Mouse (Mus musculus) liver, embryonic 13.5 days (tissue): ENCODE data around the gene Adcyap1r1. TPM values are rescaled to one million over a fixed set of nuclear protein-coding genes. Genes with fewer than 3 reads are reported as not detected.
A peak's percentile ranks its signal among the peaks of the same experiment; 100 is the strongest.

Experiments used
- ATAC-seq: fragments of 200-750 bp; cut with Nextera tagmentation; 2 replicates; pipeline ENCODE4 v1.8.0; 2017; ENCODE audit warnings: low read depth, mild to moderate bottlenecking, moderate number of reproducible peaks, moderate library complexity
- DNase-seq: peaks from one replicate; pipeline ENCODE4 v3.0.0; 2022
- H3K27ac ChIP-seq: fragments of 300-500 bp; sonication (generic); 2 replicates; pipeline ENCODE4 v1.5.1; 2015; ENCODE audit warnings: moderate library complexity, mild to moderate bottlenecking, inconsistent platforms
- H3K27me3 ChIP-seq: fragments of 300-500 bp; sonication (generic); 2 replicates; pipeline ENCODE4 v1.6.1; 2015; ENCODE audit warnings: mild to moderate bottlenecking, inconsistent platforms
- H3K36me3 ChIP-seq: fragments of 300-500 bp; sonication (generic); 2 replicates; pipeline ENCODE4 v1.6.1; 2015; ENCODE audit warnings: mild to moderate bottlenecking, inconsistent platforms
- H3K4me1 ChIP-seq: fragments of 300-500 bp; sonication (generic); replicated peaks from 2 replicates; pipeline ENCODE4 v1.6.1; 2015; ENCODE audit warnings: inconsistent platforms
- H3K4me2 ChIP-seq: fragments of 300-500 bp; sonication (generic); 2 replicates; pipeline ENCODE4 v1.6.1; 2015; ENCODE audit warnings: inconsistent platforms, mild to moderate bottlenecking, moderate library complexity
- H3K4me3 ChIP-seq: fragments of 300-500 bp; sonication (generic); replicated peaks from 2 replicates; pipeline ENCODE4 v1.5.1; 2015; ENCODE audit warnings: mild to moderate bottlenecking, inconsistent platforms
- H3K9ac ChIP-seq: fragments of 300-500 bp; sonication (generic); 2 replicates; pipeline ENCODE4 v1.6.1; 2015; ENCODE audit warnings: mild to moderate bottlenecking, inconsistent platforms
- H3K9me3 ChIP-seq: fragments of 300-500 bp; sonication (generic); replicated peaks from 2 replicates; pipeline ENCODE4 v1.6.1; 2016; ENCODE audit warnings: inconsistent platforms
- WGBS: fragments of 180-500 bp; shearing (Covaris S2); methylation state at CpG from one replicate; pipeline ENCODE4 v1.1.7; 2015; ENCODE audit not compliant: insufficient replicate concordance; 5-methylcytosine and 5-hydroxymethylcytosine counted together
- polyA plus RNA-seq: library from polyadenylated mRNA; unstranded; fragments of >200 nt; fragmentation: Nextera tagmentation; extraction: Ambion mirVana; gene quantifications from 2 replicates; pipeline ENCODE4 v1.2.1, GENCODE M21; 2015

The Adcyap1r1 gene
- polyA plus RNA-seq: 0.12 and 0.15 TPM in 2 replicates

- Histone ChIP-seq H3K27me3 (peaks cover 69% of the 10 kb centered on the region), H3K27ac (no peak within 1 kb of the TSS), H3K9ac (no peak within 1 kb of the TSS), H3K4me1 (no peaks in the 10 kb centered on the region), H3K36me3 (no peaks in the 10 kb centered on the region), H3K4me3 (peak within 1 kb of the TSS; percentile 28), H3K4me2 (peak within 1 kb of the TSS; percentile 41), H3K9me3 (no peaks in the 10 kb centered on the region)
- ATAC-seq (no peak), DNase-seq (no peak)
- WGBS: 1% methylated on average over 58 of the region's 58 CpGs
Observed at GRCm38 (mm10) chr6:55451771-55452371, at the start of gene Adcyap1r1. TSS of gene Adcyap1r1 (plus strand) at chr6:55451978.

DNA sequence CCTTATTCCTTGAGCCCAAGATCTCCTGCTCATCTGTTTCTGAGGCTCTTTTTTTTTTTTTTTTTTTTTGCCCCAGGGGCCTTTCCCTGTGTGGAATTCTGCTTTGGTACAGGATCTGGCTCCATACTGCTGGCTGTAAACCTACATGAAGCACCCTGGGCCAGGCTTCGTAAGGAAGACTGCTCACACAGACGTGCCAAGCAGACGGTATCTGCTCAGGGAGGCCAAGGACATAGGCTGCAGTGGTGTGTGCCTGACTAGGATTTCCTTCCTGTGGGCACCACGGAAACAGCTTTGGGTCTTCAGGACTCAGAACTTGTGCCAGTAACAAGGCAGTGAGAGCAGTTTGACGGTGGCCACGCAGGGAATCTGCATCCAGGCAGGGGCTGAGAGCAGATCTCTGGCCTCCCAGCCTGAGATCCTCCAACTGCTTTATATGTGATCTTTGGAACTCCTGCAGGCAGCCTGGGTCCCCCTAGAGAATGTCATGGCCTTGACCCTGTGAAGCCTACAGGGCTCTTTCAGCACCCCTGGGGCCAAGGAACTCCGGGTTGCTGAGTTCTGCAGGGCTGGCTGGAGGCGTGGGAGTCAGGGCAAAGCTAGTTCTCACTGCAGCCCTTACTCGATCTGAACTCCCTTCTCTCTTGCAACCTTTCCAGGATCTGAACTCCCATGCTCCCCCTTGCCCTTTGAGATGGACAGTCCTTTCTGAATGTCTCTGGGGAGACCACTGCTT lies 49.6 kb upstream of the Adcyap1r1 start:
- Histone ChIP-seq H3K9ac (no peak overlapping the region), H3K36me3 (no peaks in the 10 kb centered on the region), H3K9me3 (no peaks in the 10 kb centered on the region), H3K4me2 (no peak overlapping the region), H3K4me3 (no peak overlapping the region), H3K4me1 (no peaks in the 10 kb centered on the region), H3K27ac (no peak overlapping the region), H3K27me3 (peaks cover 1% of the 10 kb centered on the region; the same call in 1 of the 2 replicates)
- 49% methylated on average over 9 of the region's 9 CpGs for WGBS
- DNase-seq (no peak), ATAC-seq (no peak)

- H3K4me2 ChIP-seq: no peak overlapping the region
- no peaks in the 10 kb centered on the region for H3K36me3 ChIP-seq
- no peaks in the 10 kb centered on the region for H3K4me1 ChIP-seq
- H3K27me3 ChIP-seq: no peaks in the 10 kb centered on the region
- ATAC-seq: no peak
- 49% methylated on average over 9 of the region's 9 CpGs for whole genome bisulfite sequencing
- no peak overlapping the region for H3K9ac ChIP-seq
- no peak overlapping the region for H3K4me3 ChIP-seq
- no peak overlapping the region for H3K27ac ChIP-seq
- no peak for DNase-seq
- no peaks in the 10 kb centered on the region for H3K9me3 ChIP-seq
Observed at GRCm38 (mm10) chr6:55403411-55404309, 48.1 kb upstream of the Adcyap1r1 start.

- Histone ChIP-seq H3K4me3 (no peak overlapping the region), H3K4me1 (no peaks in the 10 kb centered on the region), H3K27me3 (no peaks in the 10 kb centered on the region), H3K36me3 (no peaks in the 10 kb centered on the region), H3K27ac (no peak overlapping the region), H3K9me3 (no peaks in the 10 kb centered on the region), H3K4me2 (no peak overlapping the region), H3K9ac (no peak overlapping the region)
- WGBS: 56% methylated on average over 5 of the region's 5 CpGs
- ATAC-seq: no peak
- no peak for DNase-seq
Observed at GRCm38 (mm10) chr6:55404421-55404990, 47.3 kb upstream of the Adcyap1r1 start.

DNA sequence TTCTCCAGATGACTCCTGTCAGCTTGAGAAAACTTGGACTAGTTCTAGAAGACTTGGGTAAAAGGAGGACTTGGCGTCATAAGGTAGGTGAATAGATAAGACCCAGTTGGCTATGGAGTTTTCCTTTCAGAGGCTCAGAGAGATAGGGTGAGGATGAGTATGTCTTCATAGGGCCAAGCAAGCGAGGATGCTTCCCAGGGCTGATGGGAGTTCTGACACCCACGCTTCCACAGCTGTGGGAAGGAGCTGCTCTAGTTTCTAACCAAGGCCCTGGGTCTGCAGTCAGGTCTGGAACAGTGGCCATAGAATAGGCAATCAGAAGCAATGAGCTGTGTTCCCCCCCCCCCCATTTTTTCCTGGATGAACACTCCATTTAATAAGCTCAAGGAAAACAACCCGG lies 44.4 kb upstream of the Adcyap1r1 start:
- H3K4me1 ChIP-seq: no peaks in the 10 kb centered on the region
- no peak overlapping the region for H3K4me2 ChIP-seq
- no peaks in the 10 kb centered on the region for H3K9me3 ChIP-seq
- DNase-seq (no peak), ATAC-seq (no peak)
- H3K27me3 ChIP-seq: no peaks in the 10 kb centered on the region
- H3K4me3 ChIP-seq: no peak overlapping the region
- H3K9ac ChIP-seq: no peak overlapping the region
- no peak overlapping the region for H3K27ac ChIP-seq
- WGBS: 63% methylated on average over 4 of the region's 4 CpGs
- H3K36me3 ChIP-seq: no peaks in the 10 kb centered on the region

GRCm38 (mm10) chr6:55410119-55410775 lies 41.5 kb upstream of the Adcyap1r1 start:
- Histone ChIP-seq H3K9ac (no peak overlapping the region), H3K4me3 (no peak overlapping the region), H3K27me3 (0 out of 2 replicates have a peak, but pooled peaks cover 5% of the 10 kb centered on the region), H3K36me3 (no peaks in the 10 kb centered on the region), H3K9me3 (no peaks in the 10 kb centered on the region), H3K4me2 (no peak overlapping the region), H3K4me1 (no peaks in the 10 kb centered on the region), H3K27ac (no peak overlapping the region)
- DNase-seq: no peak
- 24% methylated on average over 7 of the region's 7 CpGs for WGBS
- ATAC-seq: no peak

- 62% methylated on average over 5 of the region's 5 CpGs for WGBS
- Histone ChIP-seq H3K27ac (no peak overlapping the region), H3K27me3 (0 out of 2 replicates have a peak, but pooled peaks cover 5% of the 10 kb centered on the region), H3K4me3 (no peak overlapping the region), H3K36me3 (no peaks in the 10 kb centered on the region), H3K9ac (no peak overlapping the region), H3K9me3 (no peaks in the 10 kb centered on the region), H3K4me2 (no peak overlapping the region), H3K4me1 (no peaks in the 10 kb centered on the region)
- no peak for DNase-seq
- no peak for ATAC-seq
Observed at GRCm38 (mm10) chr6:55410977-55411376, 40.8 kb upstream of the Adcyap1r1 start.

- WGBS: 69% methylated on average over 5 of the region's 5 CpGs
- H3K4me1 ChIP-seq: no peaks in the 10 kb centered on the region
- no peak overlapping the region for H3K9ac ChIP-seq
- no peak overlapping the region for H3K4me2 ChIP-seq
- H3K9me3 ChIP-seq: no peaks in the 10 kb centered on the region
- no peak overlapping the region for H3K4me3 ChIP-seq
- no peak for DNase-seq
- H3K27me3 ChIP-seq: 0 out of 2 replicates have a peak, but pooled peaks cover 5% of the 10 kb centered on the region
- H3K36me3 ChIP-seq: no peaks in the 10 kb centered on the region
- no peak overlapping the region for H3K27ac ChIP-seq
- ATAC-seq: no peak
Observed at GRCm38 (mm10) chr6:55416202-55416601, 35.6 kb upstream of the Adcyap1r1 start.

GRCm38 (mm10) chr6:55418746-55419410 lies 32.9 kb upstream of the Adcyap1r1 start:
- 21% methylated on average over 2 of the region's 2 CpGs for WGBS
- no peak for ATAC-seq

GRCm38 (mm10) chr6:55420411-55420810 lies 31.4 kb upstream of the Adcyap1r1 start:
- no peak overlapping the region for H3K27ac ChIP-seq
- H3K4me2 ChIP-seq: no peak overlapping the region

More at GRCm38 (mm10) chr6:55418746-55419410, 32.9 kb upstream of the Adcyap1r1 start:
- no peak for DNase-seq
- H3K4me3 ChIP-seq: no peak overlapping the region
- H3K36me3 ChIP-seq: no peaks in the 10 kb centered on the region
- H3K9me3 ChIP-seq: no peaks in the 10 kb centered on the region
- H3K27ac ChIP-seq: no peak overlapping the region
- no peak overlapping the region for H3K4me2 ChIP-seq
- H3K27me3 ChIP-seq: no peaks in the 10 kb centered on the region
- H3K9ac ChIP-seq: no peak overlapping the region
- H3K4me1 ChIP-seq: no peaks in the 10 kb centered on the region

More at GRCm38 (mm10) chr6:55420411-55420810, 31.4 kb upstream of the Adcyap1r1 start:
- DNase-seq: no peak
- H3K4me3 ChIP-seq: no peak overlapping the region
- no peak overlapping the region for H3K9ac ChIP-seq
- WGBS: 45% methylated on average over 3 of the region's 3 CpGs
- no peaks in the 10 kb centered on the region for H3K27me3 ChIP-seq
- no peak for ATAC-seq
- no peaks in the 10 kb centered on the region for H3K36me3 ChIP-seq
- H3K4me1 ChIP-seq: no peaks in the 10 kb centered on the region
- no peaks in the 10 kb centered on the region for H3K9me3 ChIP-seq
